Mouse (Mus musculus) MEL (cell line): ENCODE measurements around the gene Fdps. TPM values are rescaled to one million over a fixed set of nuclear protein-coding genes. Genes with fewer than 3 reads are reported as not detected.

Source experiments
- DNase-seq: peaks from one replicate; pipeline ENCODE4 v3.0.0; 2011; ENCODE audit warnings: low read depth, low spot score
- H3K27ac ChIP-seq: 2 replicates; pipeline ENCODE4 v1.5.1; 2012; ENCODE audit warnings: low read depth, mild to moderate bottlenecking, control low read depth, low read length, moderate library complexity; ENCODE audit not compliant: control insufficient read depth
- H3K27me3 ChIP-seq, 2 experiments: fragments of 150-350 bp in 1 of 2; sonication (generic) in 1 of 2; 2 replicates each; pipeline ENCODE4 v1.6.1; 2012; ENCODE audit warnings: low read length in 2 of 2, mild to moderate bottlenecking in 2 of 2, improper control_type of control experiment in 1 of 2, moderate library complexity in 1 of 2; ENCODE audit not compliant: insufficient read depth in 2 of 2, control insufficient read depth in 1 of 2
- H3K36me3 ChIP-seq, 2 experiments: 2 replicates each; pipeline ENCODE4 v1.6.1; 2012 to 2014; ENCODE audit warnings: low read length in 2 of 2, improper control_type of control experiment in 1 of 2, inconsistent platforms in 1 of 2, mild to moderate bottlenecking in 1 of 2; ENCODE audit not compliant: insufficient read depth in 2 of 2, control insufficient read depth in 1 of 2
- H3K4me1 ChIP-seq, 2 experiments: fragments of 150-350 bp in 1 of 2; sonication (generic) in 1 of 2; 2 replicates each; pipeline ENCODE4 v1.6.1; 2012; ENCODE audit warnings: low read length in 2 of 2, improper control_type of control experiment in 1 of 2, mild to moderate bottlenecking in 1 of 2; ENCODE audit not compliant: insufficient read depth in 2 of 2, control insufficient read depth in 1 of 2
- H3K4me3 ChIP-seq, 2 experiments: fragments of 150-350 bp in 1 of 2; sonication (generic) in 1 of 2; 2 replicates each; pipeline ENCODE4 v1.5.1; 2012; ENCODE audit warnings: low read depth in 2 of 2, low read length in 2 of 2, mild to moderate bottlenecking in 2 of 2, moderate library complexity in 2 of 2, control low read depth in 1 of 2, improper control_type of control experiment in 1 of 2; ENCODE audit not compliant: control insufficient read depth in 1 of 2, insufficient read depth in 1 of 2
- H3K79me2 ChIP-seq: 2 replicates; pipeline ENCODE4 v1.6.1; 2012; ENCODE audit warnings: mild to moderate bottlenecking, low read length, moderate library complexity; ENCODE audit not compliant: control insufficient read depth, poor library complexity, insufficient read depth
- H3K9ac ChIP-seq: 2 replicates; pipeline ENCODE4 v1.6.1; 2012; ENCODE audit warnings: low read depth, mild to moderate bottlenecking, control low read depth, low read length, moderate library complexity; ENCODE audit not compliant: control insufficient read depth, poor library complexity, severe bottlenecking
- H3K9me3 ChIP-seq: fragments of 150-350 bp; sonication (generic); replicated peaks from 2 replicates; pipeline ENCODE4 v1.6.1; 2012; ENCODE audit warnings: mild to moderate bottlenecking, low read length, improper control_type of control experiment, moderate library complexity; ENCODE audit not compliant: insufficient read depth
- E2F4 ChIP-seq: IDR thresholded peaks from 2 replicates; pipeline ENCODE4 v1.6.1; 2011; ENCODE audit warnings: low read depth, low read length, improper control_type of control experiment, borderline replicate concordance
- ELF1 ChIP-seq: IDR thresholded peaks from 2 replicates; pipeline ENCODE4 v1.6.1; 2014; ENCODE audit warnings: low read depth, mild to moderate bottlenecking, inconsistent platforms, low read length, improper control_type of control experiment, moderate library complexity
- EP300 ChIP-seq, 2 experiments: IDR thresholded peaks; 2 replicates each; pipeline ENCODE4 v1.6.1; 2011; ENCODE audit warnings: improper control_type of control experiment in 2 of 2, low read length in 2 of 2, low read depth in 1 of 2, mild to moderate bottlenecking in 1 of 2
- GABPA ChIP-seq: IDR thresholded peaks from 2 replicates; pipeline ENCODE4 v1.6.1; 2012; ENCODE audit warnings: low read depth, mild to moderate bottlenecking, inconsistent platforms, low read length, improper control_type of control experiment, moderate library complexity
- MAZ ChIP-seq: IDR thresholded peaks from 2 replicates; pipeline ENCODE4 v1.6.1; 2012; ENCODE audit warnings: low read depth, mild to moderate bottlenecking, inconsistent platforms, low read length, improper control_type of control experiment
- MXI1 ChIP-seq: IDR thresholded peaks from 2 replicates; pipeline ENCODE4 v1.6.1; 2011; ENCODE audit warnings: mild to moderate bottlenecking, low read depth, low read length, improper control_type of control experiment
- MYB ChIP-seq: IDR thresholded peaks from 2 replicates; pipeline ENCODE4 v1.6.1; 2011; ENCODE audit warnings: mild to moderate bottlenecking, low read depth, low read length, improper control_type of control experiment
- NELFE ChIP-seq: IDR thresholded peaks from 2 replicates; pipeline ENCODE4 v1.6.1; 2011; ENCODE audit warnings: low read depth, low read length, improper control_type of control experiment
- POLR2AphosphoS2 ChIP-seq: IDR thresholded peaks from 2 replicates; pipeline ENCODE4 v1.6.1; 2011; ENCODE audit warnings: low read length, improper control_type of control experiment
- RAD21 ChIP-seq: IDR thresholded peaks from 2 replicates; pipeline ENCODE4 v1.6.1; 2011; ENCODE audit warnings: mild to moderate bottlenecking, low read depth, low read length, improper control_type of control experiment
- SIN3A ChIP-seq: IDR thresholded peaks from 2 replicates; pipeline ENCODE4 v1.6.1; 2012; ENCODE audit warnings: low read length, improper control_type of control experiment, inconsistent platforms
- SMC3 ChIP-seq: IDR thresholded peaks from 2 replicates; pipeline ENCODE4 v1.6.1; 2011; ENCODE audit warnings: low read depth, low read length, improper control_type of control experiment
- TBP ChIP-seq: IDR thresholded peaks from 2 replicates; pipeline ENCODE4 v1.8.0; 2011; ENCODE audit warnings: low read depth, low read length, improper control_type of control experiment
- USF1 ChIP-seq: IDR thresholded peaks from 2 replicates; pipeline ENCODE4 v1.6.1; 2014; ENCODE audit warnings: low read depth, mild to moderate bottlenecking, inconsistent platforms, low read length, improper control_type of control experiment, moderate library complexity
- ZKSCAN1 ChIP-seq: IDR thresholded peaks from 2 replicates; pipeline ENCODE4 v1.6.1; 2012; ENCODE audit warnings: low read depth, mild to moderate bottlenecking, inconsistent platforms, low read length, improper control_type of control experiment, moderate library complexity
- ZNF384 ChIP-seq: IDR thresholded peaks from 2 replicates; pipeline ENCODE4 v1.6.1; 2012; ENCODE audit warnings: low read depth, mild to moderate bottlenecking, inconsistent platforms, low read length, improper control_type of control experiment
- polyA plus RNA-seq, 2 experiments: library from polyadenylated mRNA; stranded (reverse) in 1 of 2; unstranded in 1 of 2; fragments of >175 nt in 1 of 2; fragments of >200 nt in 1 of 2; gene quantifications; 2 replicates each; pipeline versions ENCODE4 v1.2.1 to v1.2.4; 2012; ENCODE audit warnings: low replicate concordance in 2 of 2, low read depth in 1 of 2; ENCODE audit not compliant: insufficient read length in 2 of 2, insufficient read depth in 1 of 2, missing spikeins in 1 of 2
- total RNA-seq: library from RNA; depleted of rRNA; stranded (reverse); fragments of 300-350 nt; gene quantifications from 2 replicates; pipeline ENCODE4 v1.2.3, GENCODE M21; 2012

Gene Fdps
- total and polyA plus RNA-seq, 3 experiments: 226 to 267 TPM; not detected in 1

- TF ChIP-seq MYB (peak; percentile 82), EP300 (IDR thresholded peaks at IDR 0.05; ENCODE audit: low read depth in 1 of 2, low read length in 2 of 2) (peak; percentile 93 to 98), TBP (peak; percentile 56; the same call in 1 of the 2 replicates), MAZ (peak; percentile 99)
These were observed 30.7 kb upstream of the Fdps start (continued) for GRCm38 (mm10) chr3:89132285-89133062.

DNA sequence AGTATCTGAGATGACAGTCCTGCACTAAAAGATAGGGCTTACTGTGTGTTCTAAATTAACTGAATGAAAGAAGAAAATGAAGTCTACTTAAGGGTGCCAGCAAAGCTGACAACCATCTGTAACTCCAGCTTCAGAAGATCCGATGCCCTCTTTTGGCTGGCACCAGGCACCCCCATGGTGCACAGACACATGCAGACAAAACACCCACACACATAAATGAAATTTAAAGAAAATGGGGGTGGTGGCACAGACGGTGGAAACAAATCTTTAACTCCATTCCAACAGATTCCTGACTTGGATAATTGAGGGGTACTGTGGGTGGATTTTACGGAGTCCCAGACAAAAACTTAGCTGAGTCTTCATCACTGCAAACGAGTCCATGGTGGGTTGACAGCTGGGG is 30.1 kb upstream of the Fdps start:
- TF ChIP-seq MXI1: no peak
- TF ChIP-seq GABPA: no peak
- TF ChIP-seq POLR2AphosphoS2: no peak
- no peak for TF ChIP-seq E2F4
- Histone ChIP-seq H3K27me3 (no peaks in the 10 kb centered on the region), H3K79me2 (peaks cover 7% of the 10 kb centered on the region), H3K9me3 (no peaks in the 10 kb centered on the region), H3K36me3 (peaks cover 0 to 38% of the 10 kb centered on the region in 2 experiments; a peak in 2 of 4 replicates), H3K27ac (peak overlapping the region; percentile 58), H3K4me3 (peak overlapping the region; percentile 4; a peak in 2 of 4 replicates), H3K4me1 (peaks cover 31 to 53% of the 10 kb centered on the region in 2 experiments), H3K9ac (peak overlapping the region; percentile 67)
- DNase-seq: peak; percentile 55

DNA sequence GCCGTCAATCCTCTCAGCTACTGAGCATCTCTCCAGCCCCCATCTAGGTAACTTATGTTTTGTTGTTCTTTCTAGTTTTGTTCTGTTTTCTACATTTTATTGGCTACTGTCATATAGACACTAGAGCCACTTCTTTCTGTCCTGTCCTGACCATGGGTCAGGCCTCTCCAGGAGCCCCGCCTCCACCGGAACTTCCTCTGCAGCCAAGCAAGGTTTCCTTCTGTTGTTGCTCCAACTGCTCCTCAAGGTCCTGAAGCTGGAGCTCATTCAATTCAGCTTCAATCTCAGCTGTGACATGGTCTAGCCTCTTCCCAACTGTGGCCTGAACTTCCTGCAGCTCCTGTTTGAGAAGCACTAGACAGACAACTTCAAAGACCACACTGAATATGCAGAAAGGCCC is 28.1 kb upstream of the Fdps start:
- Histone ChIP-seq H3K27me3 (no peaks in the 10 kb centered on the region), H3K79me2 (no peaks in the 10 kb centered on the region), H3K9me3 (no peaks in the 10 kb centered on the region), H3K9ac (no peak overlapping the region)
- no peak for TF ChIP-seq RAD21
- TF ChIP-seq NELFE: no peak
- TF ChIP-seq ZKSCAN1: no peak
- TF ChIP-seq ELF1: no peak
- no peak for TF ChIP-seq SMC3
- TF ChIP-seq ZNF384: no peak
- no peak for TF ChIP-seq MXI1
- no peak for TF ChIP-seq SIN3A
- no peak for TF ChIP-seq USF1
- TF ChIP-seq, all 39 proteins: peak for 0
- Histone ChIP-seq H3K36me3 (peaks cover 0 to 32% of the 10 kb centered on the region in 2 experiments; a peak in 2 of 4 replicates), H3K4me3 (no peak overlapping the region), H3K4me1 (peaks cover 24 to 40% of the 10 kb centered on the region in 2 experiments), H3K27ac (no peak overlapping the region)
- no peak for DNase-seq
